Mouse (Mus musculus) bone marrow macrophage, adult 2 months (primary cell): ENCODE measurements around the gene Vmn2r48. TPM values are rescaled to one million over a fixed set of nuclear protein-coding genes. Genes with fewer than 3 reads are reported as not detected.
"Not testable (repeated sequence)": the region's sequence is repeated elsewhere in the genome, so short reads cannot be mapped to it uniquely, and the experiment has no call there.

ENCODE experiments used
- H3K27ac ChIP-seq: 2 replicates; pipeline ENCODE4 v1.5.1; 2012; ENCODE audit warnings: low read depth, low read length; ENCODE audit not compliant: insufficient read depth
- H3K4me1 ChIP-seq: 2 replicates; pipeline ENCODE4 v1.6.1; 2012; ENCODE audit warnings: low read length; ENCODE audit not compliant: control insufficient read depth, insufficient read depth
- H3K4me3 ChIP-seq: 2 replicates; pipeline ENCODE4 v1.5.1; 2012; ENCODE audit warnings: mild to moderate bottlenecking, low read length, moderate library complexity; ENCODE audit not compliant: insufficient read depth
- polyA plus RNA-seq: library from polyadenylated mRNA; stranded (reverse); fragments of >200 nt; gene quantifications from 2 replicates; pipeline ENCODE4 v1.2.4, GENCODE M21; 2012; ENCODE audit not compliant: missing spikeins, insufficient read depth, insufficient read length

Vmn2r48 gene
- polyA plus RNA-seq: not detected in 2 replicates

GRCm38 (mm10) chr7:9953485-9953884, at the start of gene Vmn2r48:
Vmn2r48 (minus strand) TSS chr7:9953585.
- not testable (repeated sequence) for H3K4me1 ChIP-seq, H3K4me3 ChIP-seq, H3K27ac ChIP-seq

DNA sequence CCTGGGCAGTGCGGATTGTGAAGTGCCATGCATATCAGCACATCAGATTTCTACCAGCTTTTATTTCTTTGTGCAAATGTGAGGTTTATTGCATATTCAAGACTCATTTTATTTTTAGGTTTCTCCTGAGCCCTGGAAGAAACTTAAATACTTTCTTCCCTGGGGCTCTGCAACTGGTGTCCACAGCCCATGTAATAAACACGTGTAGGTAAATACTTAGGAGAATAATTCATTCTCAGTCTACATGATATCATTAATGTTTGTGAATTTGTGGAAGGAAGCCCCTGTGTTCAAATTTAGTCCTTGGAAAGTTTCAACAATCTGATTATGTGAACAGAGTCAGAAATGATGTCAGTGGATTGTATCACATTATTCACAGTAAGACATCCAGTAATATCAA, 38.8 kb upstream of the Vmn2r48 start, which contains the start of gene Vmn2r49:
Vmn2r49 (minus strand) TSS at position 101 of the 400 bp plus-strand sequence.
- not testable (repeated sequence) for H3K4me3 ChIP-seq, H3K4me1 ChIP-seq, H3K27ac ChIP-seq

Other genes starting within 250 kb of the Vmn2r48 start
- gene Vmn2r46, start 183.0 kb downstream of the Vmn2r48 start, polyA plus RNA-seq: not detected in 2 replicates
- gene Vmn2r47, start 112.3 kb downstream of the Vmn2r48 start, polyA plus RNA-seq: not detected in 2 replicates
- gene Vmn2r49, start 38.7 kb upstream of the Vmn2r48 start, polyA plus RNA-seq: not detected in 2 replicates
- not detected in 2 replicates for gene Vmn2r50, start 99.7 kb upstream of the Vmn2r48 start, polyA plus RNA-seq
- gene Vmn2r51, start 152.2 kb upstream of the Vmn2r48 start, polyA plus RNA-seq: not detected in 2 replicates
- not detected in 2 replicates for gene Vmn2r52, start 223.0 kb upstream of the Vmn2r48 start, polyA plus RNA-seq